Mouse (Mus musculus): Measurements from ENCODE around the gene Trex2. TPM values are rescaled to one million over a fixed set of nuclear protein-coding genes. Genes with fewer than 3 reads are reported as not detected.
"Not testable (repeated sequence)": the region's sequence is repeated elsewhere in the genome, so short reads cannot be mapped to it uniquely, and the experiment has no call there.

Gene Trex2
- polyA plus RNA-seq, 1 experiment = 2.2 TPM

DNA sequence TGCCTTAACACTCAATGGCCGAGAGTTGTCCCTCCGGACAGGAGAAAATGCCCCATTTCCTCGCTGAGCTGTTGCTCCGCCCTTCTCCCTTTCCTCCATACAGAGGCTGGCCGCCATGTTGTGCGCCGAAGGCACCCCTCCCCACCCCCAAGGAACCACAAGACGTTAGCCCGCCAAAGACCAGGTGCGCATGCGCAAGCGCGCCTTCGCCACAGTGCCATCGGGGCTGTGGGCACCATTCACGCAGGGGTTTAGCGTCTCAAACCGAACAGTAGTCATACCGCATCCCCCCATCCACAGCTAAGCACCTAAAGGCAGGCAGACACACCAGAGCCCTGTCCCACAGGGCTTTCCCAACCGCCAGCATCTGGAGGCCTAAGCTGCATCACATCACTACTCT, 34.2 kb downstream of the Trex2 start:
- Histone ChIP-seq H3K4me1 (replicated peaks; ENCODE audit: control insufficient read depth, insufficient read depth, low read length) (no peaks in the 10 kb centered on the region), H3K4me3 (ENCODE audit: control insufficient read depth, insufficient read depth, low read length) (no peak overlapping the region), H3K36me3 (ENCODE audit: control insufficient read depth, insufficient read depth, low read length) (no peaks in the 10 kb centered on the region), H3K27me3 (ENCODE audit: control insufficient read depth, insufficient read depth, low read length) (no peaks in the 10 kb centered on the region), H3K27ac (ENCODE audit: control insufficient read depth, insufficient read depth, low read length) (no peak overlapping the region)
- no peak for DNase-seq
- WGBS = 96% methylated on average over 20 of the region's 20 CpGs
- TF ChIP-seq CTCF (IDR thresholded peaks at IDR 0.05; ENCODE audit: borderline replicate concordance, control insufficient read depth, extremely low read depth, insufficient read depth, low read length, poor library complexity) (no peak), POLR2A (IDR thresholded peaks at IDR 0.05; ENCODE audit: control insufficient read depth, extremely low read depth, insufficient read depth, low read length, poor library complexity) (no peak)

GRCm38 (mm10) chrX:73398636-73399035, 36.5 kb downstream of the Trex2 start, which contains the start of gene Gm18336:
TSS of gene Gm18336 (minus strand) at chrX:73398736.
- not testable (repeated sequence) for H3K4me1 ChIP-seq (replicated peaks; ENCODE audit: control insufficient read depth, insufficient read depth, low read length); H3K4me3 ChIP-seq (ENCODE audit: control insufficient read depth, insufficient read depth, low read length); H3K36me3 ChIP-seq (ENCODE audit: control insufficient read depth, insufficient read depth, low read length); DNase-seq; H3K27ac ChIP-seq (ENCODE audit: control insufficient read depth, insufficient read depth, low read length); H3K27me3 ChIP-seq (ENCODE audit: control insufficient read depth, insufficient read depth, low read length)
- WGBS = 83% methylated on average over 2 of the region's 2 CpGs

DNA sequence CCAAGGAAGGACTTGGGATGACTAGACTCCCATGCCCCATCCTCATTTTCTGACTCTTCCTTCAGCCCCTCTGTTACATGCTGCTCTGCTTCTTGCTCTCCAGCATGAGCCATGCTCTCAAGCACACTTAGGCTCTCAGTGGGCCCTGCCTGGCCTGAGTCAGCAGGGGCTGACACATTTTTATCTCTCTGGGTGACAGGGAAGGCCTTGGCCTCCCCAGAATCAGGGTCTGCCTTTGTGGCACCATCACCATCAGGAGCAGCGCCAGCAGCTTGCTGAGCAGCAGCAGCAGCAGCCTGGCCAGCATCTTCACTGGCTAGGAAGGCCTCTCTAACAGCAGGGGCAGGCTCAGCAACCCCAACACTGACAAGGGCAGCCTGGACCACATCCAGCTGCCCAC, 38.7 kb downstream of the Trex2 start:
- no peaks in the 10 kb centered on the region for H3K4me1 ChIP-seq (replicated peaks; ENCODE audit: control insufficient read depth, insufficient read depth, low read length)
- no peak overlapping the region for H3K27ac ChIP-seq (ENCODE audit: control insufficient read depth, insufficient read depth, low read length)
- no peak for DNase-seq
- H3K4me3 ChIP-seq (ENCODE audit: control insufficient read depth, insufficient read depth, low read length) = no peak overlapping the region
- H3K36me3 ChIP-seq (ENCODE audit: control insufficient read depth, insufficient read depth, low read length) = no peaks in the 10 kb centered on the region
- TF ChIP-seq POLR2A (IDR thresholded peaks at IDR 0.05; ENCODE audit: control insufficient read depth, extremely low read depth, insufficient read depth, low read length, poor library complexity) (no peak), CTCF (IDR thresholded peaks at IDR 0.05; ENCODE audit: borderline replicate concordance, control insufficient read depth, extremely low read depth, insufficient read depth, low read length, poor library complexity) (no peak)
- H3K27me3 ChIP-seq (ENCODE audit: control insufficient read depth, insufficient read depth, low read length) = no peaks in the 10 kb centered on the region
- WGBS = 100% methylated on average over 1 of the region's 1 CpGs

DNA sequence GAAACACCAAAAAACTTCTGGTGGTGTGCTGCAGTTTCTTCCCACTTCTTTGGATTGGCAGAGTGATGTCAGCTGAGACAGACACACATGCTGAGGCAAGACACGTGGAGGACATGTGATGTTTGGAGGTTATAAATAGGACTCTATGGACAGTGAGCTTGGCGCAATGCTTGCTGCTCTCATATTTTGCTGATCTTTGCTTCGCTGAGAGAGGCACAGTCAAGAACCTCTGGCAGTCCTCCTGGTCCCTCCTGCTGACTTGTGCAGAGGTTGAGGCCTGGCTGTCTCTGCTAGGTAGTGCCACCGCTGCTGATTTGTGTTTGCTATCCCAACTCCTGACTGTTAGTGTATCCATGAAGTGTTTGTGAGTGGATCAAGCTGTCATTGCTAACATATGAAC, 43.7 kb downstream of the Trex2 start:
- no peak overlapping the region for H3K4me3 ChIP-seq (ENCODE audit: control insufficient read depth, insufficient read depth, low read length)
- no peaks in the 10 kb centered on the region for H3K36me3 ChIP-seq (ENCODE audit: control insufficient read depth, insufficient read depth, low read length)
- no peak overlapping the region for H3K27ac ChIP-seq (ENCODE audit: control insufficient read depth, insufficient read depth, low read length)
- no peaks in the 10 kb centered on the region for H3K27me3 ChIP-seq (ENCODE audit: control insufficient read depth, insufficient read depth, low read length)
- TF ChIP-seq CTCF (IDR thresholded peaks at IDR 0.05; ENCODE audit: borderline replicate concordance, control insufficient read depth, extremely low read depth, insufficient read depth, low read length, poor library complexity) = no peak
- TF ChIP-seq POLR2A (IDR thresholded peaks at IDR 0.05; ENCODE audit: control insufficient read depth, extremely low read depth, insufficient read depth, low read length, poor library complexity) = no peak
- no peaks in the 10 kb centered on the region for H3K4me1 ChIP-seq (replicated peaks; ENCODE audit: control insufficient read depth, insufficient read depth, low read length)
- WGBS = 96% methylated on average over 4 of the region's 4 CpGs
- no peak for DNase-seq

DNA sequence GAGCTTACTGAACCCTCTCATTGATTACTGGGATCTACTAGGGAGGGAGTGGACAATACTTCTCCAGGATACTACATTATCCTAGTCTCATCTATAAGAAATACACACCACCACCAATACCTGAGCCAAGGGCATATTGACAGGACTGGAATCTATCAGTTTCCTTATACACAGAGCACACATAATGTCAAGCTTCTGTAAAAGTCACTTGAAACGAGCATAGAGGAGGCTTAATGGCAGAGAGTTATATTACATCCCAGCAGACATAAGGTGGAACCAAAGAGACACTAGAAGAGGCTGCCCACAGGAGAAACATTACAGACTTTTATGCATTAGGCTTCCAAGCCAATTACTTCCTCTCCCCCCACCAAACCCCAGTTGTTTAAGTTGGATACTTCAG, 50.2 kb downstream of the Trex2 start:
- no peaks in the 10 kb centered on the region for H3K4me1 ChIP-seq (replicated peaks; ENCODE audit: control insufficient read depth, insufficient read depth, low read length)
- TF ChIP-seq POLR2A (IDR thresholded peaks at IDR 0.05; ENCODE audit: control insufficient read depth, extremely low read depth, insufficient read depth, low read length, poor library complexity) (no peak), CTCF (IDR thresholded peaks at IDR 0.05; ENCODE audit: borderline replicate concordance, control insufficient read depth, extremely low read depth, insufficient read depth, low read length, poor library complexity) (no peak)

DNA sequence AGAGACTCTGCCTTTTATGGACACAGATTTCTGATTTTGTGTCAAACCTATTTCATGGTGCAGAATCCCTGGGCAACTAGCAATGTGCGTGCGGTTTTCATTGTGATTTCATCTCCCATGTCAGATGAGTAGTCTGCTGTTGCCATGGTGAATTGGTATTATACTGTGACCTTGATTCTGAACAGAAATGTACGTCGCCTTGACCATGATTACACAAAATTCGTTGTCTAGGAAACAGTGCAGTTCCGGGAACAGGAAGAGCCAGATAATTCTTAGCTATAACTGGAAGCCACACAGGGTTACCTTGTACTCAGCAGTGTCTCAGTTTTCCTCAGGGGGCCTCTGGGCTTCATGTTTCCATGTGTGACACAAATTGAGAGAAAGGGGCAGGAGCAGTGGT, 50.7 kb downstream of the Trex2 start:
- DNase-seq = no peak
- Histone ChIP-seq H3K4me3 (ENCODE audit: control insufficient read depth, insufficient read depth, low read length) (no peak overlapping the region), H3K36me3 (ENCODE audit: control insufficient read depth, insufficient read depth, low read length) (no peaks in the 10 kb centered on the region), H3K27ac (ENCODE audit: control insufficient read depth, insufficient read depth, low read length) (no peak overlapping the region), H3K4me1 (replicated peaks; ENCODE audit: control insufficient read depth, insufficient read depth, low read length) (no peaks in the 10 kb centered on the region), H3K27me3 (ENCODE audit: control insufficient read depth, insufficient read depth, low read length) (no peaks in the 10 kb centered on the region)
- TF ChIP-seq POLR2A (IDR thresholded peaks at IDR 0.05; ENCODE audit: control insufficient read depth, extremely low read depth, insufficient read depth, low read length, poor library complexity) (no peak), CTCF (IDR thresholded peaks at IDR 0.05; ENCODE audit: borderline replicate concordance, control insufficient read depth, extremely low read depth, insufficient read depth, low read length, poor library complexity) (no peak)
- WGBS = 66% methylated on average over 6 of the region's 6 CpGs

More for the DNA sequence above, 50.2 kb downstream of the Trex2 start:
- WGBS = 44% methylated on average over 1 of the region's 1 CpGs
- DNase-seq = no peak
- no peaks in the 10 kb centered on the region for H3K36me3 ChIP-seq (ENCODE audit: control insufficient read depth, insufficient read depth, low read length)
- H3K27ac ChIP-seq (ENCODE audit: control insufficient read depth, insufficient read depth, low read length) = no peak overlapping the region
- no peaks in the 10 kb centered on the region for H3K27me3 ChIP-seq (ENCODE audit: control insufficient read depth, insufficient read depth, low read length)
- H3K4me3 ChIP-seq (ENCODE audit: control insufficient read depth, insufficient read depth, low read length) = no peak overlapping the region

Other genes starting within 250 kb of the Trex2 start
- gene Xlr3b, start 243.1 kb downstream of the Trex2 start, polyA plus RNA-seq (2012; rRNA removed) = 0.56 and 2.8 TPM in 2 replicates
- gene Xlr4b, start 221.0 kb downstream of the Trex2 start, polyA plus RNA-seq (2012; rRNA removed) = 8.5 and 13.3 TPM in 2 replicates
- 21.8 and 26.5 TPM in 2 replicates for gene F8a, start 207.1 kb downstream of the Trex2 start, polyA plus RNA-seq (2012; rRNA removed)
- gene Xlr4c, start 192.2 kb downstream of the Trex2 start, polyA plus RNA-seq (2012; rRNA removed) = 4.1 and 6.8 TPM in 2 replicates
- gene Xlr3c, start 170.0 kb downstream of the Trex2 start, polyA plus RNA-seq (2012; rRNA removed) = not detected in 2 replicates
- 0.05 TPM in 1 of 2 replicates, not detected in the other for gene Xlr5a, start 142.4 kb downstream of the Trex2 start, polyA plus RNA-seq (2012; rRNA removed)
- 0.11 TPM in 1 of 2 replicates, not detected in the other for gene Xlr5c, start 142.4 kb downstream of the Trex2 start, polyA plus RNA-seq (2012; rRNA removed)
- gene Gm45015, start 98.5 kb downstream of the Trex2 start, polyA plus RNA-seq (2012; rRNA removed) = not detected in 2 replicates
- 30.6 and 31.2 TPM in 2 replicates for gene Zfp275, start 92.7 kb downstream of the Trex2 start, polyA plus RNA-seq (2012; rRNA removed)
- not detected in 2 replicates for gene Gm18336, start 36.6 kb downstream of the Trex2 start, polyA plus RNA-seq (2012; rRNA removed)
- 0.03 and 0.07 TPM in 2 replicates for gene Zfp92, start 24.2 kb downstream of the Trex2 start, polyA plus RNA-seq (2012; rRNA removed)
- 20.8 and 21.4 TPM in 2 replicates for gene Haus7, start 23.7 kb upstream of the Trex2 start, polyA plus RNA-seq (2012; rRNA removed)
- gene Bgn, start 48.3 kb upstream of the Trex2 start, polyA plus RNA-seq (2012; rRNA removed) = 83.6 and 91.6 TPM in 2 replicates
- 0.05 and 0.06 TPM in 2 replicates for gene Atp2b3, start 67.7 kb upstream of the Trex2 start, polyA plus RNA-seq (2012; rRNA removed)
- gene Dusp9, start 204.1 kb upstream of the Trex2 start, polyA plus RNA-seq (2012; rRNA removed) = 1.1 and 1.2 TPM in 2 replicates
- 6.4 and 6.9 TPM in 2 replicates for gene Pnck, start 224.8 kb upstream of the Trex2 start, polyA plus RNA-seq (2012; rRNA removed)
- gene Slc6a8, start 237.8 kb upstream of the Trex2 start, polyA plus RNA-seq (2012; rRNA removed) = 38.1 and 44.5 TPM in 2 replicates